Mouse (Mus musculus): Measurements from ENCODE around the gene Cpox.

GRCm38 (mm10) chr16:58623944-58624343, 46.1 kb upstream of the Cpox start:
- TF ChIP-seq HCFC1 (IDR thresholded peaks at IDR 0.05; ENCODE audit: borderline replicate concordance, insufficient read depth, low read length) (no peak), MAFK (IDR thresholded peaks at IDR 0.05; ENCODE audit: insufficient read depth, low read depth, low read length) (no peak), ZC3H11A (IDR thresholded peaks at IDR 0.05; ENCODE audit: borderline replicate concordance, low read depth, low read length) (peak; percentile 41; the same call in 1 of the 2 replicates)
